Mouse (Mus musculus) activated CD4-positive, CD25-positive, alpha-beta regulatory T cell, adult 4 months (primary cell): ENCODE measurements around the gene Iffo1. TPM values are rescaled to one million over a fixed set of nuclear protein-coding genes. Genes with fewer than 3 reads are reported as not detected.

Experiments used
- ATAC-seq: one replicate; pipeline ENCODE4 v1.8.0; 2017
- polyA plus RNA-seq, 2 experiments: library from polyadenylated mRNA; unstranded; fragments of 100-300 nt; shearing (Covaris generic); gene quantifications; one replicate each; pipeline ENCODE4 v1.2.1; 2017

Gene Iffo1
- polyA plus RNA-seq: 10 to 100 TPM in 1 of 2 experiments, 1 to 10 TPM in 1; 6.9 to 13.3 TPM

GRCm38 (mm10) chr6:125145001-125145400, at the start of gene Iffo1:
Gene Iffo1, plus strand, starts transcription at chr6:125145241.
- ATAC-seq: peak; percentile 100

- peak; percentile 50 for ATAC-seq
These were observed 49.4 kb upstream of the Iffo1 start, which contains the start of gene Chd4 for GRCm38 (mm10) chr6:125095391-125096278. Gene Chd4, plus strand, starts transcription at chr6:125095981.

- ATAC-seq: no peak
These were observed 48.8 kb upstream of the Iffo1 start for GRCm38 (mm10) chr6:125096279-125096596.

GRCm38 (mm10) chr6:125096597-125097345, 48.3 kb upstream of the Iffo1 start:
- peak; percentile 26 for ATAC-seq

GRCm38 (mm10) chr6:125097346-125097689, 47.7 kb upstream of the Iffo1 start:
- ATAC-seq: no peak

GRCm38 (mm10) chr6:125097951-125098350, 47.1 kb upstream of the Iffo1 start:
- no peak for ATAC-seq

GRCm38 (mm10) chr6:125098513-125098912, 46.5 kb upstream of the Iffo1 start:
- no peak for ATAC-seq

- peak; percentile 53 for ATAC-seq
These were observed 45.5 kb upstream of the Iffo1 start for GRCm38 (mm10) chr6:125099421-125099971.

GRCm38 (mm10) chr6:125101444-125101843, 43.6 kb upstream of the Iffo1 start:
- ATAC-seq: no peak

GRCm38 (mm10) chr6:125104223-125104622, 40.8 kb upstream of the Iffo1 start:
- no peak for ATAC-seq

- no peak for ATAC-seq
These were observed 37.3 kb upstream of the Iffo1 start for GRCm38 (mm10) chr6:125107705-125108104.

GRCm38 (mm10) chr6:125109371-125109770, 35.7 kb upstream of the Iffo1 start:
- ATAC-seq: no peak

- ATAC-seq: no peak
These were observed 34.1 kb upstream of the Iffo1 start for GRCm38 (mm10) chr6:125110927-125111326.

GRCm38 (mm10) chr6:125112553-125112952, 32.5 kb upstream of the Iffo1 start:
- no peak for ATAC-seq

- ATAC-seq: no peak
These were observed 25.7 kb upstream of the Iffo1 start for GRCm38 (mm10) chr6:125119387-125119786.

- no peak for ATAC-seq
These were observed 16.3 kb upstream of the Iffo1 start for GRCm38 (mm10) chr6:125128724-125129123.

- ATAC-seq: no peak
These were observed 15.2 kb upstream of the Iffo1 start for GRCm38 (mm10) chr6:125129710-125130402.

- ATAC-seq: peak; percentile 91
These were observed 13.5 kb upstream of the Iffo1 start, which contains the start of gene Nop2 for GRCm38 (mm10) chr6:125131302-125132156. Gene Nop2, plus strand, starts transcription at chr6:125131909.

- ATAC-seq: no peak
These were observed 12.6 kb upstream of the Iffo1 start for GRCm38 (mm10) chr6:125132470-125132869.

- no peak for ATAC-seq
These were observed 7.9 kb upstream of the Iffo1 start for GRCm38 (mm10) chr6:125137002-125137671.

GRCm38 (mm10) chr6:125139747-125140146, 5.3 kb upstream of the Iffo1 start:
- ATAC-seq: no peak
